In genomic region chr10:20136505-20136904, GRCm38 (mm10) we compare ENCODE assay signal across 23 mouse cellular contexts.
"Had no signal": no experiment of that assay in that cellular context is flagged by ENCODE, and none has a peak within 500 bp of the region (broad histone marks: within the 10 kb centered on the region; RNA-seq: fewer than 3 reads in every experiment).

No protein-coding gene starts in this region.

- ATAC-seq: liver, postnatal 0 days; lung, postnatal 0 days; midbrain, embryonic 15.5 days had no signal

- H3K27ac ChIP-seq: kidney, postnatal 0 days; layer of hippocampus, adult 2 months; limb, embryonic 10.5 days; limb, embryonic 13.5 days; liver, embryonic 14.5 days; macrophage; midbrain, embryonic 12.5 days; midbrain, embryonic 15.5 days; neural tube, embryonic 13.5 days; stomach, embryonic 15.5 days had no signal

- H3K9ac ChIP-seq: limb, embryonic 13.5 days; liver, embryonic 14.5 days; liver, postnatal 0 days; lung, embryonic 14.5 days; midbrain, embryonic 12.5 days; midbrain, embryonic 15.5 days; neural tube, embryonic 13.5 days; stomach, embryonic 15.5 days had no signal

- H3K27me3 ChIP-seq: limb, embryonic 13.5 days; midbrain, embryonic 12.5 days; midbrain, embryonic 15.5 days; neural tube, embryonic 13.5 days; stomach, embryonic 15.5 days had no signal

- H3K4me1 ChIP-seq: limb, embryonic 13.5 days; midbrain, embryonic 12.5 days; midbrain, embryonic 15.5 days; neural tube, embryonic 13.5 days; stomach, embryonic 15.5 days had no signal

- H3K9me3 ChIP-seq: limb, embryonic 10.5 days; limb, embryonic 13.5 days; midbrain, embryonic 12.5 days; midbrain, embryonic 15.5 days; neural tube, embryonic 13.5 days; stomach, embryonic 15.5 days had no signal

- H3K36me3 ChIP-seq: limb, embryonic 10.5 days; limb, embryonic 13.5 days; midbrain, embryonic 12.5 days; midbrain, embryonic 15.5 days; neural tube, embryonic 13.5 days had no signal

- H3K4me2 ChIP-seq: limb, embryonic 13.5 days; lung, embryonic 14.5 days; midbrain, embryonic 12.5 days; midbrain, embryonic 15.5 days; neural tube, embryonic 13.5 days; stomach, embryonic 15.5 days had no signal

- DNase-seq: kidney, adult 2 months; kidney, postnatal 25 days; layer of hippocampus, adult 9-11 months; liver; liver, postnatal 0 days; lung, embryonic 14.5 days; retina, postnatal 1 day; right cerebral cortex, postnatal 25 days; spleen, adult 18-20 months; thymus, adult 18-20 months; thymus, postnatal 36 days had no signal

- H3K4me3 ChIP-seq: layer of hippocampus, adult 2 months; limb, embryonic 10.5 days; limb, embryonic 13.5 days; midbrain, embryonic 12.5 days; midbrain, embryonic 15.5 days; myocyte; neural tube, embryonic 13.5 days; stomach, embryonic 15.5 days had no signal
